Mouse (Mus musculus): ENCODE measurements around the gene Klhl20. TPM values are rescaled to one million over a fixed set of nuclear protein-coding genes. Genes with fewer than 3 reads are reported as not detected.
"Not testable (repeated sequence)": the region's sequence is repeated elsewhere in the genome, so short reads cannot be mapped to it uniquely, and the experiment has no call there.

Gene Klhl20
- total and polyA plus RNA-seq, 2 experiments from 2014 or later = 8.0 to 11.1 TPM

DNA sequence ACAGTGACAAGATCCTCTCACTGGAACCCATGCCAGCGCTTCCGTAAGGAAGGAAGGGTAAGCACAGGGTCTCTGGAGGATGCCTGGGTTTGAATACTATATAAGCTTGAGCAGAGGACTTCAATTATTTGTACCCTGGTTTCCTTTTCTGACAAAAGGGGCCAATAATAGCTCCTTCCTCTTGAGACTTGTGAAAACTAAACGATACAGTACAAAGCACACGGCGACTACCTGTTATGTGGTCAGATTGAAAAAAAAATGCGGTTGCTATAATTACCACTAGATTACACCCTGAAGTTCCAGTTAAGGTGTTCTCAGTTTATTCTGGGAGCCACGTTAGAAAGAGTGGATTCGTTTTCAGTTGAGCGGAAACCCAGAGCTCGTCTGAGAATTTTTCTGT, 25.2 kb upstream of the Klhl20 start:
- Histone ChIP-seq H3K9ac (replicated peaks; ENCODE audit: low read depth, low read length) (no peak overlapping the region), H3K4me3 (ENCODE audit: low read depth, low read length) (no peak overlapping the region), H3K9me3 (replicated peaks; ENCODE audit: control insufficient read depth, low read length) (no peaks in the 10 kb centered on the region), H3K27me3 (ENCODE audit: control insufficient read depth, insufficient read depth, low read length) (no peaks in the 10 kb centered on the region), H3K36me3 (replicated peaks; ENCODE audit: control insufficient read depth, insufficient read depth, low read length) (no peaks in the 10 kb centered on the region), H3K4me2 (ENCODE audit: low read depth, low read length) (no peak overlapping the region), H3K4me1 (ENCODE audit: control insufficient read depth, insufficient read depth) (no peaks in the 10 kb centered on the region), H3K27ac (ENCODE audit: low read depth) (no peak overlapping the region)
- 74% methylated on average over 10 of the region's 10 CpGs for WGBS
- DNase-seq (ENCODE audit: low spot score) (no peak), ATAC-seq (ENCODE audit: insufficient read depth, low read depth) (no peak)
- TF ChIP-seq CTCF (IDR thresholded peaks at IDR 0.05; ENCODE audit: low read depth) (no peak), EP300 (IDR thresholded peaks at IDR 0.05; ENCODE audit: low read depth) (no peak)

DNA sequence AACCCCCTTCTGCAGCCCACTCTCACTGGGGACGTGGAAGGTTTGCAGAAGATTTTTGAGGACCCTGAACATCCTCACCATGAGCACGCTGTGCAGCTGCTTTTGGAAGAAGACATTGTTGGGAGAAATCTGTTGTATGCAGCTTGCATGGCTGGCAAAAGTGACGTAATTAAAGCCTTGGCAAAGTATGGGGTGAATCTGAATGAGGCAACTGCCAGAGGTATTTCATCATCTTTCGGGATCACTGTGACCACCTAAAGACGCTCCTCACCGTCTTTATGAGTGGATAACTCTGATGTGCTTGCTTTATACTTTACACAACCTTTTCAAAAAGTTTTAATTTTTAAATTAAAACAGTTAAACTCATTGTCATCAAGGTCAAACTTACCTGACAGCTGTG, 19.8 kb upstream of the Klhl20 start:
- no peak overlapping the region for H3K27ac ChIP-seq (ENCODE audit: low read depth)
- no peak overlapping the region for H3K4me3 ChIP-seq (ENCODE audit: low read depth, low read length)
- ATAC-seq (ENCODE audit: insufficient read depth, low read depth) (no peak), DNase-seq (ENCODE audit: low spot score) (no peak)
- TF ChIP-seq EP300 (IDR thresholded peaks at IDR 0.05; ENCODE audit: low read depth) (no peak), CTCF (IDR thresholded peaks at IDR 0.05; ENCODE audit: low read depth) (no peak)
- H3K36me3 ChIP-seq (replicated peaks; ENCODE audit: control insufficient read depth, insufficient read depth, low read length) = no peaks in the 10 kb centered on the region
- 63% methylated on average over 6 of the region's 6 CpGs for WGBS
- H3K4me2 ChIP-seq (ENCODE audit: low read depth, low read length) = no peak overlapping the region
- H3K9ac ChIP-seq (replicated peaks; ENCODE audit: low read depth, low read length) = no peak overlapping the region
- no peaks in the 10 kb centered on the region for H3K4me1 ChIP-seq (ENCODE audit: control insufficient read depth, insufficient read depth)
- no peaks in the 10 kb centered on the region for H3K9me3 ChIP-seq (replicated peaks; ENCODE audit: control insufficient read depth, low read length)
- H3K27me3 ChIP-seq (ENCODE audit: control insufficient read depth, insufficient read depth, low read length) = no peaks in the 10 kb centered on the region

DNA sequence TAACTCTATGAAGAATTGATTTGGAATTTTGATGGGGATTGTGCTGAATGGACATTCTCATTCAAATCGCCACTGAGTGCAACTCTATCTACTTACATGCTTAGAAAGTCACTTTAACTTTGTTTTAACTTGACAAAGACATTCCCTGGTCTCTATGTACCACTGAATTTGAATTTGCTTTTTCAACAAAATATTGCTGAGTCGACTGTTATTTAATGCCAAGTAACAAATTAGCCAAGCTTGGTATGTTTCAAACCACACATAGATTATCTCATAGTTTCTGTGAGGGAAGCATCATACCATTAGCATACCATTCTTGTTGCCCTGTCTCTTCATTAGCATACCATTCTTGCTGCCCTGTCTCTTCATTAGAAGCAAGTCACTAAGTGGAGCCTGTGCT, 16.6 kb upstream of the Klhl20 start:
- no peak for DNase-seq (ENCODE audit: low spot score)
- H3K27ac ChIP-seq (ENCODE audit: low read depth) = no peak overlapping the region
- ATAC-seq (ENCODE audit: insufficient read depth, low read depth) = no peak
- no peaks in the 10 kb centered on the region for H3K36me3 ChIP-seq (replicated peaks; ENCODE audit: control insufficient read depth, insufficient read depth, low read length)
- H3K4me1 ChIP-seq (ENCODE audit: control insufficient read depth, insufficient read depth) = 0 out of 2 replicates have a peak, but pooled peaks cover 4% of the 10 kb centered on the region
- H3K9ac ChIP-seq (replicated peaks; ENCODE audit: low read depth, low read length) = no peak overlapping the region
- no peak overlapping the region for H3K4me2 ChIP-seq (ENCODE audit: low read depth, low read length)
- no peaks in the 10 kb centered on the region for H3K27me3 ChIP-seq (ENCODE audit: control insufficient read depth, insufficient read depth, low read length)
- no peaks in the 10 kb centered on the region for H3K9me3 ChIP-seq (replicated peaks; ENCODE audit: control insufficient read depth, low read length)
- H3K4me3 ChIP-seq (ENCODE audit: low read depth, low read length) = no peak overlapping the region
- 59% methylated on average over 2 of the region's 2 CpGs for WGBS
- TF ChIP-seq EP300 (IDR thresholded peaks at IDR 0.05; ENCODE audit: low read depth) (no peak), CTCF (IDR thresholded peaks at IDR 0.05; ENCODE audit: low read depth) (no peak)

DNA sequence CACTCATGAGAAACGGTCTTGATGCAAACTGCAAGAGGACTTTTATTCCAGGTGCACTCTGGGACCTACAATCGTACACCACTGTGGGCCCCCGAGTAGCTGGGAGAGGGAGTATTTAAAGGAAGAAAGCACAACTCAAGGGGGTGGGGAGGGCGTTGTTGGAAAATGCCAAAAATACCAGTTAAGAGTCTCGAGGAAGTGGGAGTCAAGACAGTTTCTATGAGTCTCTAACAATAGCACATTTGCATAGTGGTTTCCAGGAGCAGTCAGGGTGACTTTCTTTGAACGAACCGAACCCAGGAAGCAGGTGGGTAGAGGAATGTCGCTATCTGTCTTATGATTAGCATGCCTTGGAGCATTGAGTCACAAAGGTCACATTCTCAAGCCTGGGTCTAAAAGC, 14.3 kb upstream of the Klhl20 start:
- 64% methylated on average over 8 of the region's 8 CpGs for WGBS
- not testable (repeated sequence) for H3K9ac ChIP-seq (replicated peaks; ENCODE audit: low read depth, low read length); H3K27me3 ChIP-seq (ENCODE audit: control insufficient read depth, insufficient read depth, low read length); H3K9me3 ChIP-seq (replicated peaks; ENCODE audit: control insufficient read depth, low read length); ATAC-seq (ENCODE audit: insufficient read depth, low read depth); H3K4me1 ChIP-seq (ENCODE audit: control insufficient read depth, insufficient read depth); H3K27ac ChIP-seq (ENCODE audit: low read depth); DNase-seq (ENCODE audit: low spot score); H3K36me3 ChIP-seq (replicated peaks; ENCODE audit: control insufficient read depth, insufficient read depth, low read length); H3K4me3 ChIP-seq (ENCODE audit: low read depth, low read length); H3K4me2 ChIP-seq (ENCODE audit: low read depth, low read length)

DNA sequence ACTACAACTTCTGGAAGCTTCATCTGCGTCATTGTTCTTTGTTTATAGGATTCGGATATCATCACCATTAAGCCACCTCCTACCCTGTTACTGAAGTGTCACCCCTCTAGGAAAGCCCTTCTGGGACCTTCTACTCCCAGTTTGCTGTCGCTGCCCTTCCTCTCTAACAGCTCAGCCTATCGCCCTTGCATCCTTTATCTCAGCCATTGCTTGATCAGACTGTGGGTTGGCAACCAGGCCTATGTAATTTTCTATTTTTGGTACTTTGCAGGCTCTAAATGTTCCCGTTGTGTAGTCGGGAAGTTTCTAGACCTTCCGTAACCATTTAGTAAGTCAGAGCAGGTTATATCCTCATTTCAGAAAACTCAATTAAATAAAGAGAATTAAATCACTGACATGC, 11.9 kb upstream of the Klhl20 start:
- 48% methylated on average over 7 of the region's 7 CpGs for WGBS
- Histone ChIP-seq H3K4me3 (ENCODE audit: low read depth, low read length) (no peak overlapping the region; the same call in 1 of the 2 replicates), H3K36me3 (replicated peaks; ENCODE audit: control insufficient read depth, insufficient read depth, low read length) (no peaks in the 10 kb centered on the region), H3K9ac (replicated peaks; ENCODE audit: low read depth, low read length) (no peak overlapping the region), H3K27me3 (ENCODE audit: control insufficient read depth, insufficient read depth, low read length) (no peaks in the 10 kb centered on the region), H3K27ac (ENCODE audit: low read depth) (no peak overlapping the region), H3K4me2 (ENCODE audit: low read depth, low read length) (peak overlapping the region; percentile 80), H3K9me3 (replicated peaks; ENCODE audit: control insufficient read depth, low read length) (no peaks in the 10 kb centered on the region), H3K4me1 (ENCODE audit: control insufficient read depth, insufficient read depth) (0 out of 2 replicates have a peak, but pooled peaks cover 7% of the 10 kb centered on the region)
- no peak for DNase-seq (ENCODE audit: low spot score)
- no peak for TF ChIP-seq CTCF (IDR thresholded peaks at IDR 0.05; ENCODE audit: low read depth)
- TF ChIP-seq EP300 (IDR thresholded peaks at IDR 0.05; ENCODE audit: low read depth) = no peak
- ATAC-seq (ENCODE audit: insufficient read depth, low read depth) = peak; percentile 36; the same call in 1 of the 2 replicates

DNA sequence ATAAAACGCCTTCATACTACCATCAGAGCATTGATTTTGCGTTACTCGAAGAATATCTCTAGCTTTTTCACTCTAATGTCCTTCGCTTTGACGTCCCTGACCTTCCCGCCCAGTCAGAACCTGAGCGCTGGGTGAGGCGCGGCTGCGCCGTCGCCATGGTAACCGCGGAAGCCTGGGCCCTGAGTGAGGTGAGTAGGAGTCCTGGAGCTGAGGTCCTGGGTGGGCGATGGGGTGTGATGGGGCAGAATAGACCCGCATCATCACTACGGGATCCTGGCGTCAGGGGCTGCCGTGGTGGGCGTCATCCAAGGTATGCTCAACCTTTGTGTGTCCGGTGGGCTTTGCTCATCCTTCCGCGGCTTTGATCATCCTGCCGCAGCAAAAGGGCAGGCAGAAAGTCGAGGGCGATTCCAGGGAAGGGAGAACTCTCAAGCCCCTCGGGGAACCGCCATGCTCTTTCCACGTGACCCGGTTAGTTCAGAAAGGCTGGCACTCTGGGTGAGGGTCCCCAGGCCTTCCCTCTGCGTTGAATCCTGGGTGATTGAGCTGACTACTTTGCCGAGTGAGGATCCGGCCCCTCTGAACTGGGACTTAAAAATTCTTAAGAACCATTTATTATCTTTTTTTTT, 11.3 kb upstream of the Klhl20 start, which contains the start of gene Ankrd45:
Gene Ankrd45 (plus strand): TSS at position 161 of the 629 bp plus-strand sequence.
- Histone ChIP-seq H3K27me3 (ENCODE audit: control insufficient read depth, insufficient read depth, low read length) (no peaks in the 10 kb centered on the region), H3K4me2 (ENCODE audit: low read depth, low read length) (peak within 1 kb of the TSS; percentile 80), H3K27ac (ENCODE audit: low read depth) (no peak within 1 kb of the TSS), H3K9me3 (replicated peaks; ENCODE audit: control insufficient read depth, low read length) (no peaks in the 10 kb centered on the region), H3K9ac (replicated peaks; ENCODE audit: low read depth, low read length) (peak within 1 kb of the TSS; percentile 42), H3K36me3 (replicated peaks; ENCODE audit: control insufficient read depth, insufficient read depth, low read length) (no peaks in the 10 kb centered on the region), H3K4me1 (ENCODE audit: control insufficient read depth, insufficient read depth) (0 out of 2 replicates have a peak, but pooled peaks cover 7% of the 10 kb centered on the region), H3K4me3 (ENCODE audit: low read depth, low read length) (peak within 1 kb of the TSS; percentile 53)
- WGBS = 6% methylated on average over 32 of the region's 33 CpGs
- DNase-seq (ENCODE audit: low spot score) (peak; percentile 36), ATAC-seq (ENCODE audit: insufficient read depth, low read depth) (peak; percentile 83)
- TF ChIP-seq EP300 (IDR thresholded peaks at IDR 0.05; ENCODE audit: low read depth) = no peak
- no peak for TF ChIP-seq CTCF (IDR thresholded peaks at IDR 0.05; ENCODE audit: low read depth)

Measured in heart, postnatal 0 days (tissue).